Mouse (Mus musculus): ENCODE results near the gene Add2. TPM values are rescaled to one million over a fixed set of nuclear protein-coding genes. Genes with fewer than 3 reads are reported as not detected.
A peak's percentile ranks its signal among the peaks of the same experiment; 100 is the strongest.

Add2 gene
- polyA plus RNA-seq, 2 experiments, result 54.9 to 73.5 TPM

DNA sequence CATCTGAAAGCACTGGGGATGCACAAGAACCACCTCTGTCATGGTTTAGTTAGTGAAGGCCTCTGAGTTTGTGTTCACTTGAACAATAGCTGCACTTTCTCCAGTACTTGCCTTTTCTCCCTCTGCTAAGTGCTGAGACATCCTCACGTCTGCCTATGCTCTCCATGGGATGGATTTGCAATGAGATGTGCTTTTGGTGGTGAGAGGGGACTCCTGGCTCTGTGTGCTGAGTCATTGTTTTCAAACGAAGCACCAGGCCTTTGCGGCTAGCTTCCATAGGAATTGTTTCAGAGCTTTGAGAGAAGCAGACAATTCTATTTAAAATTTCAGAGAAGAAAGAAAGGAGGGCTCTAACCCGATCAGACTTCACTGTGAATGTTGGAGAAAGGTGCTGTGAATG lies 76.2 kb downstream of the Add2 start:
- no peaks in the 10 kb centered on the region for H3K9me3 ChIP-seq (ENCODE audit: control insufficient read depth, low read length)
- no peak for ATAC-seq (ENCODE audit: insufficient read depth)
- no peak for DNase-seq (ENCODE audit: low read depth in 3 of 3, low spot score in 3 of 3)
- peaks cover 99% of the 10 kb centered on the region for H3K36me3 ChIP-seq (replicated peaks; ENCODE audit: control insufficient read depth, insufficient read depth, low read depth)
- H3K27me3 ChIP-seq (ENCODE audit: control insufficient read depth, insufficient read depth, low read length), result no peaks in the 10 kb centered on the region
- 65% methylated on average over 4 of the region's 4 CpGs for WGBS (ENCODE audit: insufficient replicate concordance)
- no peak overlapping the region for H3K27ac ChIP-seq
- H3K4me3 ChIP-seq (ENCODE audit: insufficient read depth in 1 of 2, low read depth in 2 of 2, low read length in 2 of 2), result no peak overlapping the region
- TF ChIP-seq CTCF (IDR thresholded peaks at IDR 0.05; ENCODE audit: low read depth), result no peak
- no peak for TF ChIP-seq EP300 (IDR thresholded peaks at IDR 0.05; ENCODE audit: low read depth)
- no peak overlapping the region for H3K9ac ChIP-seq (replicated peaks)
- H3K4me2 ChIP-seq (ENCODE audit: low read depth), result no peak overlapping the region
- H3K4me1 ChIP-seq (replicated peaks; ENCODE audit: control insufficient read depth in 2 of 2, insufficient read depth in 2 of 2, low read length in 1 of 2), result peaks cover 0 to 6% of the 10 kb centered on the region in 2 experiments; a peak in 3 of 4 replicates

DNA sequence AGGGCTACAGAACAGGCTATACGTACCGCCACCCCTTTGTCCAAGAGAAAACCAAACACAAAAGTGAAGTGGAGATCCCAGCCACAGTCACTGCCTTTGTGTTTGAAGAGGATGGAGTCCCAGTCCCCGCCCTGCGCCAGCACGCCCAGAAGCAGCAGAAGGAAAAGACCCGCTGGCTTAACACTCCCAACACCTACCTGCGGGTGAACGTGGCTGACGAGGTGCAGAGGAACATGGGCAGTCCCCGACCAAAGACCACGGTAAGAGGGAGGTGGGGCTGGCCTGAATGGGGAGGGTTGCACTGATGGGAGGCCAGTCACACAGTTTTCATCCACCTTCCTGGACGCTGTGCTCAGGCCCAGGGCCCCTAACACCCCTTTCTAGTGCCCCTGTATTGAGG lies 77.6 kb downstream of the Add2 start:
- Histone ChIP-seq H3K27me3 (ENCODE audit: control insufficient read depth, insufficient read depth, low read length) (no peaks in the 10 kb centered on the region), H3K27ac (no peak overlapping the region), H3K9ac (replicated peaks) (no peak overlapping the region), H3K4me3 (ENCODE audit: insufficient read depth in 1 of 2, low read depth in 2 of 2, low read length in 2 of 2) (no peak overlapping the region), H3K9me3 (ENCODE audit: control insufficient read depth, low read length) (no peaks in the 10 kb centered on the region), H3K36me3 (replicated peaks; ENCODE audit: control insufficient read depth, insufficient read depth, low read depth) (peaks cover 99% of the 10 kb centered on the region), H3K4me2 (ENCODE audit: low read depth) (no peak overlapping the region), H3K4me1 (replicated peaks; ENCODE audit: control insufficient read depth in 2 of 2, insufficient read depth in 2 of 2, low read length in 1 of 2) (peaks cover 0 to 6% of the 10 kb centered on the region in 2 experiments; a peak in 3 of 4 replicates)
- TF ChIP-seq EP300 (IDR thresholded peaks at IDR 0.05; ENCODE audit: low read depth) (no peak), CTCF (IDR thresholded peaks at IDR 0.05; ENCODE audit: low read depth) (no peak)
- whole genome bisulfite sequencing (ENCODE audit: insufficient replicate concordance), result 83% methylated on average over 12 of the region's 12 CpGs
- no peak for DNase-seq (ENCODE audit: low read depth in 3 of 3, low spot score in 3 of 3)
- ATAC-seq (ENCODE audit: insufficient read depth), result no peak

DNA sequence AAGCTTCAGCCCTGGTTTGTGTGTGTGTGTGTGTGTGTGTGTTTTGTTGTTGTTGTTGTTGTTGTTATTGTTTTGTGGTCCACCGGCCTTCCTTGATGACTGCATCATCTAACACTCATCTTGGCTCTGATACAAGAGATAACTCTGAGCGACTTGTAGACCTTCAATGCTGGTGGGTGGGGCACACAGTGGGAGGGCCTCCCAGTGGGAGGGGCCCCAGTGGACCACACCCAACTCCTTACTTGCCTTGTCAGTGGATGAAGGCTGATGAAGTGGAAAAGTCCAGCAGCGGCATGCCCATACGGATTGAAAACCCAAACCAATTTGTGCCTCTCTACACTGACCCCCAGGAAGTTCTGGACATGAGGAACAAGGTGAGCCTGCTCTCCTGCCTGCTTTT lies 78.6 kb downstream of the Add2 start:
- DNase-seq (ENCODE audit: low read depth in 3 of 3, low spot score in 3 of 3), result peak; percentile 18 to 51 (median 30)
- Histone ChIP-seq H3K4me3 (ENCODE audit: insufficient read depth in 1 of 2, low read depth in 2 of 2, low read length in 2 of 2) (no peak overlapping the region), H3K27ac (no peak overlapping the region), H3K27me3 (ENCODE audit: control insufficient read depth, insufficient read depth, low read length) (no peaks in the 10 kb centered on the region), H3K9ac (replicated peaks) (no peak overlapping the region), H3K36me3 (replicated peaks; ENCODE audit: control insufficient read depth, insufficient read depth, low read depth) (peaks cover 99% of the 10 kb centered on the region), H3K4me1 (replicated peaks; ENCODE audit: control insufficient read depth in 2 of 2, insufficient read depth in 2 of 2, low read length in 1 of 2) (peaks cover 0 to 6% of the 10 kb centered on the region in 2 experiments; a peak in 3 of 4 replicates), H3K9me3 (ENCODE audit: control insufficient read depth, low read length) (no peaks in the 10 kb centered on the region), H3K4me2 (ENCODE audit: low read depth) (no peak overlapping the region)
- TF ChIP-seq EP300 (IDR thresholded peaks at IDR 0.05; ENCODE audit: low read depth), result no peak
- TF ChIP-seq CTCF (IDR thresholded peaks at IDR 0.05; ENCODE audit: low read depth), result no peak
- 62% methylated on average over 4 of the region's 4 CpGs for WGBS (ENCODE audit: insufficient replicate concordance)
- ATAC-seq (ENCODE audit: insufficient read depth), result peak; percentile 45; the same call in 1 of the 2 replicates

DNA sequence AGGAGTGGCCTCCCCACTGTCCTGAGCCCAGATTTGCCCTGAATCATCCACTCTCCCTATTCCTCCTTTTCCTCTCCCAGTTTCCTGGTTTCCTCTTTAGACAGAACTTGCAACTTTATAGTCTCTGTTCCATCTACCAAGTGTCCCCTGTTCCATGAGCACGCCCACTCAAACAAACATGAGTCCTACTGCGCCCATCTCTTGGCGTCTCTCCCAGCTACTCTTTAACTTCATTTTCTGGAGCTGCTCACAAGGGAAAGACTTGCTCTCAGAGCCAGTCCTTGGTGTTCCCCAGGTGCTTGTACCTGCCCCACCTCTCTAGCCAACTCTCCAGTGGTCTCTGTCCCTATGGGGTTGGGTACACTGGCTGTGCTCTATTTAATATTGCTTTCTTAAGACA lies 87.4 kb downstream of the Add2 start:
- H3K4me1 ChIP-seq (replicated peaks; ENCODE audit: control insufficient read depth in 2 of 2, insufficient read depth in 2 of 2, low read length in 1 of 2), result no peaks in the 10 kb centered on the region
- DNase-seq (ENCODE audit: low read depth in 3 of 3, low spot score in 3 of 3) (no peak), ATAC-seq (ENCODE audit: insufficient read depth) (no peak)
- H3K4me2 ChIP-seq (ENCODE audit: low read depth), result no peak overlapping the region
- TF ChIP-seq CTCF (IDR thresholded peaks at IDR 0.05; ENCODE audit: low read depth) (no peak), EP300 (IDR thresholded peaks at IDR 0.05; ENCODE audit: low read depth) (no peak)
- H3K9ac ChIP-seq (replicated peaks), result no peak overlapping the region
- H3K27ac ChIP-seq, result no peak overlapping the region
- no peaks in the 10 kb centered on the region for H3K9me3 ChIP-seq (ENCODE audit: control insufficient read depth, low read length)
- H3K4me3 ChIP-seq (ENCODE audit: insufficient read depth in 1 of 2, low read depth in 2 of 2, low read length in 2 of 2), result no peak overlapping the region
- WGBS (ENCODE audit: insufficient replicate concordance), result 81% methylated on average over 3 of the region's 3 CpGs
- H3K27me3 ChIP-seq (ENCODE audit: control insufficient read depth, insufficient read depth, low read length), result no peaks in the 10 kb centered on the region
- H3K36me3 ChIP-seq (replicated peaks; ENCODE audit: control insufficient read depth, insufficient read depth, low read depth), result peaks cover 95% of the 10 kb centered on the region

DNA sequence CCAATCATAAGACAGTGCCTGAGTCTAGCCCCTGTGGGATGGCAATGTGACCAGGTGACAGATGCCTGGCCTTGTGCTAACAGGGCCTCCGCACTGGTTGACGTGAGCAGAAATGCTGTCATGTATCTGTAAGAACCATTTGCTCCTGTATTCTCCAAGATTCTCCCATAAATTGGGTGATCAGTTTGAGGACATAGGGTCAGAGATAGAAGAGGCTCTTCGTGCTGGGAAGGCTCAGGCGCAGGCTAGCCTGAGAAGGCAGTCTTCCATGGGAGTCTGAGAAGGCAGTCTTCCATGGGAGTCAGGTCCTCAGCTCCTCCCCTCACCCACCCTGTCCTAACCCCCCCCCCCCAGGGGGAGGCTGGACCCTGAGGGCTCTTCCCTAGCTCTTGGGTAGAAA lies 94.6 kb downstream of the Add2 start:
- no peak for DNase-seq (ENCODE audit: low read depth in 3 of 3, low spot score in 3 of 3)
- no peak overlapping the region for H3K4me3 ChIP-seq (ENCODE audit: insufficient read depth in 1 of 2, low read depth in 2 of 2, low read length in 2 of 2)
- H3K36me3 ChIP-seq (replicated peaks; ENCODE audit: control insufficient read depth, insufficient read depth, low read depth), result peaks cover 23% of the 10 kb centered on the region
- H3K9me3 ChIP-seq (ENCODE audit: control insufficient read depth, low read length), result no peaks in the 10 kb centered on the region
- ATAC-seq (ENCODE audit: insufficient read depth), result no peak
- no peak overlapping the region for H3K9ac ChIP-seq (replicated peaks)
- no peaks in the 10 kb centered on the region for H3K27me3 ChIP-seq (ENCODE audit: control insufficient read depth, insufficient read depth, low read length)
- no peak overlapping the region for H3K4me2 ChIP-seq (ENCODE audit: low read depth)
- 74% methylated on average over 4 of the region's 4 CpGs for WGBS (ENCODE audit: insufficient replicate concordance)
- TF ChIP-seq CTCF (IDR thresholded peaks at IDR 0.05; ENCODE audit: low read depth) (no peak), EP300 (IDR thresholded peaks at IDR 0.05; ENCODE audit: low read depth) (no peak)
- H3K4me1 ChIP-seq (replicated peaks; ENCODE audit: control insufficient read depth in 2 of 2, insufficient read depth in 2 of 2, low read length in 1 of 2), result peaks cover 5 to 9% of the 10 kb centered on the region in 2 experiments; a peak in 3 of 4 replicates
- no peak overlapping the region for H3K27ac ChIP-seq
